Mouse (Mus musculus) forebrain, embryonic 13.5 days (tissue): ENCODE measurements at regions not wholly inside any gene's neighbourhood (a gene's known extent, or its start where the extent isn't known, plus 50 kb on each side); places are given as distances from the start of the nearest gene placed in this dataset.

ENCODE experiments used
- ATAC-seq: fragments of 200-750 bp; cut with Nextera tagmentation; 2 replicates; pipeline ENCODE4 v1.8.0; 2017
- H3K27ac ChIP-seq: fragments of 300-500 bp; sonication (generic); 2 replicates; pipeline ENCODE4 v1.5.1; 2015; ENCODE audit warnings: inconsistent platforms, mild to moderate bottlenecking, moderate library complexity
- H3K27me3 ChIP-seq: fragments of 300-500 bp; sonication (generic); 2 replicates; pipeline ENCODE4 v1.6.1; 2015; ENCODE audit warnings: mild to moderate bottlenecking, inconsistent platforms
- H3K36me3 ChIP-seq: fragments of 300-500 bp; sonication (generic); 2 replicates; pipeline ENCODE4 v1.6.1; 2015; ENCODE audit warnings: mild to moderate bottlenecking, inconsistent platforms; ENCODE audit not compliant: poor library complexity, severe bottlenecking
- H3K4me1 ChIP-seq: fragments of 300-500 bp; sonication (generic); 2 replicates; pipeline ENCODE4 v1.6.1; 2015; ENCODE audit warnings: inconsistent platforms
- H3K4me2 ChIP-seq: fragments of 300-500 bp; sonication (generic); 2 replicates; pipeline ENCODE4 v1.6.1; 2015; ENCODE audit warnings: inconsistent platforms, mild to moderate bottlenecking, moderate library complexity
- H3K4me3 ChIP-seq: fragments of 300-500 bp; sonication (generic); 2 replicates; pipeline ENCODE4 v1.5.1; 2015; ENCODE audit warnings: mild to moderate bottlenecking, inconsistent platforms
- H3K9ac ChIP-seq: fragments of 300-500 bp; sonication (generic); 2 replicates; pipeline ENCODE4 v1.6.1; 2015; ENCODE audit warnings: mild to moderate bottlenecking, inconsistent platforms
- H3K9me3 ChIP-seq: fragments of 300-500 bp; sonication (generic); replicated peaks from 2 replicates; pipeline ENCODE4 v1.6.1; 2016; ENCODE audit warnings: inconsistent platforms
- WGBS: fragments of 180-500 bp; shearing (Covaris S2); methylation state at CpG from one replicate; pipeline ENCODE4 v1.1.7; 2015; 5-methylcytosine and 5-hydroxymethylcytosine counted together

DNA sequence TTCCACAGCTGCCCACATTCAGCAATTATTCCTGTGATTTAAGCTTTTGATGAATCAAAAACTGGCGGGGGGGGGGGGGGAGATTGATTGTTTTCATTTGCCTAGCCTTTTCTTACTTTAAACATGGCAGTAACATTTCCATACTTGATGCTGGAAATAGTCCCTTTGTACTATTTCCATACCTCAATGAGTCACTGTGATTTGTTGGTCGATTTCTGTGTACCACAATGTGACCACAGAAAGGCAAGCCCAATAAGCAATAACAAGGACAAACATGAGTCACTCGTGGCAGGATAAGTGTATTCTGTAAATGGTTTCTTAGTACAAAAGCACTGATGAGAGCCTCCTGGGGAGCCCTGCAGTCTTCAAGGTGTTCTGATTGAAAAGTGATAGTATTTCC, 121.8 kb upstream of the Pirt start:
- ATAC-seq = no peak
- H3K36me3 ChIP-seq = no peaks in the 10 kb centered on the region
- H3K4me3 ChIP-seq = no peak overlapping the region

DNA sequence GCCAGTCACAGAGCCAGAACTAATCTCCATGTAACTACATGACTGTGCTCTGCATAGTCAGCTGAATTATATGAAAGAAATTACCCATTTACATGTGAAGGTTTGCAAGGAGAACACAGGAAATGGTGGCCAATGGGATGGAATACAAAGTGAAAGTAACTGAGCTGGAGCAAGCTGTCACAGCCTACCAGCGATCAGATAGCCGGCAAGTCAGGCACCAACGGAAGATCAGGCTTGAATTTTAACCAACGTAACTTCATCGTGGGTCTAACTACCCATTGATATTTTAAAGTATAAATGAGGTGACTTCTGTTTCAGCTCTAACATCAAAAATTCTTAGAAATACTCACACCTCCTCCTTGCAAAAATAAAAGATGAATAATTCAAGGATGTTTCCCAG, 104.9 kb upstream of the Pirt start:
- Histone ChIP-seq H3K4me1 (no peaks in the 10 kb centered on the region), H3K9me3 (no peaks in the 10 kb centered on the region), H3K27ac (no peak overlapping the region), H3K9ac (no peak overlapping the region), H3K4me2 (no peak overlapping the region), H3K27me3 (no peaks in the 10 kb centered on the region), H3K36me3 (no peaks in the 10 kb centered on the region), H3K4me3 (no peak overlapping the region)
- 91% methylated on average over 5 of the region's 5 CpGs for WGBS
- no peak for ATAC-seq

More for the DNA sequence above, 121.8 kb upstream of the Pirt start:
- Histone ChIP-seq H3K27me3 (no peaks in the 10 kb centered on the region), H3K27ac (no peak overlapping the region), H3K4me2 (no peak overlapping the region), H3K9me3 (peaks cover 5% of the 10 kb centered on the region; the same call in 1 of the 2 replicates), H3K4me1 (no peaks in the 10 kb centered on the region), H3K9ac (no peak overlapping the region)
- 47% methylated on average over 3 of the region's 3 CpGs for WGBS

DNA sequence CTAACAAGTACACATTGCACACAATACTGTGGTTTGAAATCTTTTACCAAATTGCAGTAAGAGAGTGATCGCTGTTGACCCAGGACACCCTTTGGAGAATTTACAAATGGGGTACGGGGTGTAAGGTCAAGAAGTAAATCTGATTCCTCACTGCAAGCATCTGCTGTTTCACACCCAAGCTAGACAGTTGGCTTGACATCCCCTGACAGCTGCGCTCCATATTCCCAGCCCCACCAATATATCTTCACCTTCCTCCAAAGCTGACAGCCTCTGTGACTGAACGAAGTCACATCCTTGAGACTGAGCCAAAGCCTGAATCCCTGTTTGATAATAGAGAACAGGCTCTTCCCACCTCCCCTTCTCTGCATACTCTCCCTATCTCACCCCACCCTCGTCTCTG, 98.5 kb upstream of the Pirt start:
- Histone ChIP-seq H3K4me1 (no peaks in the 10 kb centered on the region), H3K9me3 (no peaks in the 10 kb centered on the region), H3K36me3 (no peaks in the 10 kb centered on the region), H3K9ac (no peak overlapping the region), H3K27ac (no peak overlapping the region), H3K4me2 (no peak overlapping the region), H3K4me3 (no peak overlapping the region), H3K27me3 (no peaks in the 10 kb centered on the region)
- 78% methylated on average over 5 of the region's 5 CpGs for WGBS
- no peak for ATAC-seq

DNA sequence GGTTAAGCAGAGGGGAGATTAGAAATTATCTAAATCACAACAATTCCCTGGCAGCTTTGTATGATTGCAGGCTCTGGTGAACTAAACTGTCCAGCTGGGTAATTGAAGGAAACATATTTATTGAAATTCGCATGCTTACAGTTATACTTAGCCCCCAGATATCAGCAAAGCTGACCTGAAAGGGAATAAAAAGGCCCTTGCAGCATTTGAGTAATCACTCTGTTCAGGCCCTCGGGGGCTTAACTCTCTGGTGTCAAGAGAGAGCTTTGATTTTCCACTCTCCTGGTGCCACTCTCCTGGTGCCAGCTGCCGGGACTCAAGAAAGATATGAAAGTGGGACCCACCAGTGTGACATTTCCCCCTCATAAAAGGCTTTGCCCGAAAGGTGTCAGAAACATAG, 98.0 kb upstream of the Pirt start:
- no peaks in the 10 kb centered on the region for H3K9me3 ChIP-seq
- no peak overlapping the region for H3K27ac ChIP-seq
- no peak overlapping the region for H3K4me2 ChIP-seq
- H3K36me3 ChIP-seq = no peaks in the 10 kb centered on the region
- 57% methylated on average over 4 of the region's 4 CpGs for WGBS
- H3K9ac ChIP-seq = no peak overlapping the region
- H3K4me1 ChIP-seq = no peaks in the 10 kb centered on the region
- no peaks in the 10 kb centered on the region for H3K27me3 ChIP-seq
- no peak for ATAC-seq
- H3K4me3 ChIP-seq = no peak overlapping the region

DNA sequence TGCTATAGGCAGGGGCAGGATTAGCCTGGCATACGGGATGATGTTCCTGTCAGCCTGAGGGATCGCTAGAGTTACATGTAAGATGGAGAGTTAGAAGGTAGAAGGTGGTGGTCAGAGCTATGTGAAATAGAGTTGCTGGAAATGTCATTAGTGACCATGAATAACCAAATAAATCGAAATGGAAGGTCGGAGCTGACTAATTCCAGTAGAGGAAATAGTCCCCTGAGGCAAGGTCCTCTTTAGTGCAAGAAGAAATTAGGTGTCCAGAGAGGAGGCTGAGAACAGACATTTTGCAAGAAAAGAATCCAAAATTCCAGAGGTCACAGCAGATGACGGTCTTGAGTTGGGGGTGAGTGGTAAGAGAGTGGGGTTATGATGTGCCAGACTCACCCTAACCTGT, 75.9 kb upstream of the Pirt start:
- ATAC-seq = no peak
- H3K9me3 ChIP-seq = no peaks in the 10 kb centered on the region
- no peak overlapping the region for H3K9ac ChIP-seq
- H3K4me1 ChIP-seq = 0 out of 2 replicates have a peak, but pooled peaks cover 2% of the 10 kb centered on the region
- no peak overlapping the region for H3K4me3 ChIP-seq
- WGBS = 90% methylated on average over 5 of the region's 5 CpGs
- H3K27me3 ChIP-seq = no peaks in the 10 kb centered on the region
- no peak overlapping the region for H3K27ac ChIP-seq
- H3K4me2 ChIP-seq = no peak overlapping the region
- no peaks in the 10 kb centered on the region for H3K36me3 ChIP-seq

DNA sequence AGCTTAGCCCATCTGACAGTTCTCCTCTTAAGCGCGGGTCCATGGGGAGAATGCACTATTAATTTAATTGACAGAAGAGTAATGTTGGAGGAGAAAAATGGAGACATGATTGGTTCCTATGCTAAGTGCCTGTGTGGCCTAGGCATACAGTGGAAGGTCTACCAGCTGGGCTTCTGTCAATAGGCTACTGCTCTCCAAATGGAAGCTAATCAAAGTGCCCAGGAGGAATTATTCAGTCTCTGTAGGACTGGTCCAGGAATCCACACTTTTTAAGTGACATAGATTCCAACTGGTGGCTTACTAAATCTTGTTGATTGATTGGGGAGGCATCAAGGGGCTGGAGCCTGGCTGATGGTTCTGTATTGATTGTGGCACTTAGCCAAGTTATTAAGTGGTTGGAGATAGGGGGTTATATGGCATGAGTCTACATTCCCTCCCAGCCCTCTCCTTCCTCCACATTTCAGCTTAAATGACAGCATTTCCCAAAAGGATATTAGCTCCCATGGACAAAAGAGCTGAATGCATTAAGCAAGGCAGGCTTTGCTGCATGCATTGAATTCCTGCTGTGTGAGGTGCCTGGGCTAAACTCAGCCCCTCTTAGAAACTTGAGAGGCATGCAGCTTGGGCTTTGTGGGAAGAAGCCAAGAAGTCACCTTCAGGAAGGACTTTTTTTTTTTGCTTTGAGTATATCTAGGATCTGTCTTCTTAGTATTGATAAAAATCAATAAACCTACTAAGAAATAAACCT, 75.0 kb upstream of the Pirt start:
- Histone ChIP-seq H3K4me2 (no peak overlapping the region), H3K4me3 (no peak overlapping the region), H3K9me3 (no peaks in the 10 kb centered on the region), H3K36me3 (no peaks in the 10 kb centered on the region), H3K4me1 (0 out of 2 replicates have a peak, but pooled peaks cover 2% of the 10 kb centered on the region), H3K27ac (no peak overlapping the region), H3K9ac (no peak overlapping the region), H3K27me3 (no peaks in the 10 kb centered on the region)
- no peak for ATAC-seq
- 75% methylated on average over 2 of the region's 2 CpGs for WGBS

DNA sequence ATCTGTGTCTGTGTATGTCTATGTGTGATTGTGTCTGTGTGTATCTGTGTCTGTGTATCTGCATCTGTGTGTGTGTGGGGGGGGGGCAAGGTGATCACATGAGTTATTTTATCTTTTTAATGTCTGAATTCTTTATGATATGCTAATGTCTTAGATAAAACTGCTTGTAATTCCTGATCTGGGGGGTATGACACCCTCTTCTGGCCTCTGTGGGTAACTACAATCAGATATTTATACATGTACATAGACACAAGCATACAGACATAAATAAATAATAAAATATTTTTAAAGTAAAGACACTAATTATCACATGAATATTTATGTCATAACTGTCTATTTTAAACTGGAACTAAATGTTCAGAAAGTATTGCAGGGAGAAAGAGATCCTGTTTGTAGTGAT, 66.5 kb upstream of the Pirt start:
- Histone ChIP-seq H3K4me3 (no peak overlapping the region), H3K27me3 (no peaks in the 10 kb centered on the region), H3K9me3 (no peaks in the 10 kb centered on the region), H3K4me2 (no peak overlapping the region), H3K36me3 (no peaks in the 10 kb centered on the region), H3K27ac (no peak overlapping the region), H3K4me1 (peaks cover 17% of the 10 kb centered on the region), H3K9ac (no peak overlapping the region)
- no peak for ATAC-seq

DNA sequence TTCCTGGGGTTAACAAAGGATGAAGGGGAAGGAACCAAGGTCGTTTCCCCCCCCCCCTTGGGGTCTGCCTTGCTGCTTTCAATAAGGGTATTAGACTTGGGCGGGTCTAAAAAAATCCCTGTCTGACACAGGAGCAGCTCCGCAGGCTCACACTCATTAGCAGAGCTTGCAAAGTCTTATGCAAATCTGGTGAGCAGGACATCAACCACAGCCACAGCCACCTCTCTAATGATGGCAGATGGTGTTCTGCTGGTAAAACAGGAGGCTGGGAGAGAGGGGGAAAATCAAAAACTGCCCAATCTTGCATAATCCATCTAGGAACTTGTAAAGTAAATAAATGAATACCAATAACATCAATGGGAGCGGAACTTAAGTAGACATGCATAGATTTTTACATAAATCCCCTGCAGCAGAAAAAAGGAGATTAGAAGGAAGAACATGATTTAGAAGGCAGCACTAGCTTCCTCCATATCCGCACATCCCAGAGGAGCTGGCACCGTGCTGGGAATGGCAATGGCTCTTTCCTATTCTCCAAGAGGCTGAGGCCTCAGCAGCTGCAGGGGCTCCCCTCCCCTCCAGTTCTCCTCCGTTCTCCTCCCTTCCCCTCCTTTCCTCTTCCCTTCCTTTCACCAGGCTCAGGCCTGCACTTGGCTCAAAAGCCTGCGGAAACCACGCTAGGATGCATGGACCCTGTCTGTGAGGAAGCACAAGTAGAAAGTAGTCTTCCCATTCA, 65.6 kb upstream of the Pirt start:
- Histone ChIP-seq H3K36me3 (no peaks in the 10 kb centered on the region), H3K4me2 (peak overlapping the region; percentile 15; the same call in 1 of the 2 replicates), H3K27ac (peak overlapping the region; percentile 87), H3K4me1 (peaks cover 17% of the 10 kb centered on the region), H3K9ac (peak overlapping the region; percentile 16; the same call in 1 of the 2 replicates), H3K9me3 (no peaks in the 10 kb centered on the region), H3K4me3 (no peak overlapping the region), H3K27me3 (no peaks in the 10 kb centered on the region)
- peak; percentile 96 for ATAC-seq
- 7% methylated on average over 9 of the region's 9 CpGs for WGBS
